Mouse (Mus musculus) brain, embryonic 14.5 days (tissue): Measurements from ENCODE around the gene Mcpt8. TPM values are rescaled to one million over a fixed set of nuclear protein-coding genes. Genes with fewer than 3 reads are reported as not detected.
A peak's percentile ranks its signal among the peaks of the same experiment; 100 is the strongest.
"Not testable (repeated sequence)": the region's sequence is repeated elsewhere in the genome, so short reads cannot be mapped to it uniquely, and the experiment has no call there.

Source experiments
- DNase-seq: peaks from one replicate; pipeline ENCODE4 v3.0.0-alpha.2; 2011; ENCODE audit warnings: low read depth
- CTCF ChIP-seq: fragments of 200-500 bp; IDR thresholded peaks from 2 replicates; pipeline ENCODE4 v1.5.1; 2012; ENCODE audit warnings: inconsistent platforms, mild to moderate bottlenecking, moderate library complexity, borderline replicate concordance; ENCODE audit not compliant: insufficient read depth, insufficient read length; ENCODE audit errors: extremely low read depth
- POLR2A ChIP-seq: fragments of 200-500 bp; IDR thresholded peaks from 2 replicates; pipeline ENCODE4 v1.6.1; 2012; ENCODE audit warnings: mild to moderate bottlenecking, inconsistent platforms, borderline replicate concordance; ENCODE audit not compliant: poor library complexity, insufficient read depth, insufficient read length, severe bottlenecking; ENCODE audit errors: extremely low read depth
- polyA plus RNA-seq: library from polyadenylated mRNA; depleted of rRNA; stranded (reverse); fragments of >200 nt; gene quantifications from 2 replicates; pipeline ENCODE4 v1.2.3, GENCODE M21; 2012; rRNA removed

Gene Mcpt8
- polyA plus RNA-seq, 1 experiment, result not detected

- no peak for TF ChIP-seq POLR2A
- no peak for TF ChIP-seq CTCF
- no peak for DNase-seq
These were observed 1.6 kb upstream of the Mcpt8 start for GRCm38 (mm10) chr14:56086711-56087110.

- peak; percentile 40 for DNase-seq
- TF ChIP-seq POLR2A (no peak), CTCF (no peak)
These were observed 3.1 kb downstream of the Mcpt8 start for GRCm38 (mm10) chr14:56082016-56082415.

DNA sequence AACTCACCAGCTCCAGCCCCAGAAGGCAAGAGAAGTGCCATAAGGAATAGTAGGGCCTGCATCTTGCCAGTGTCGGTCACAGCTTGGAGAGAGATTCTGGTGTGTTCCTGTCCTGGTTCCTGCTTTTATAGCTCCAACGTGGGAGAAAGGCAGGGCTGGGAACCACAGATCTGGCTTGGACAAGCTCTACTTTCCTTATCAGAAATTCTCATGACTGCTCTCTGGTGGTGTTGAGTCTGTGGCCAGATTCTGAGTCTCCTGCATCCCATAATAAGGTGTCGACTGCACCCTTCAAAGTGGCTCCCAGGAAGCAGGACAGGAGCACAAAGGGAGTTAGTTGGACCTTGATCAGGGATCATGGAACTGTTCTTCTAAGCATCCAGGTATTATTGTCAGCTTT is 22.9 kb downstream of the Mcpt8 start, which contains the start of gene Mcpt4:
TSS of gene Mcpt4 (minus strand) at position 101 of the 400 bp plus-strand sequence.
- not testable (repeated sequence) for DNase-seq

GRCm38 (mm10) chr14:56057722-56058121 is 27.4 kb downstream of the Mcpt8 start:
- TF ChIP-seq CTCF (no peak), POLR2A (no peak)
- DNase-seq, result no peak

DNA sequence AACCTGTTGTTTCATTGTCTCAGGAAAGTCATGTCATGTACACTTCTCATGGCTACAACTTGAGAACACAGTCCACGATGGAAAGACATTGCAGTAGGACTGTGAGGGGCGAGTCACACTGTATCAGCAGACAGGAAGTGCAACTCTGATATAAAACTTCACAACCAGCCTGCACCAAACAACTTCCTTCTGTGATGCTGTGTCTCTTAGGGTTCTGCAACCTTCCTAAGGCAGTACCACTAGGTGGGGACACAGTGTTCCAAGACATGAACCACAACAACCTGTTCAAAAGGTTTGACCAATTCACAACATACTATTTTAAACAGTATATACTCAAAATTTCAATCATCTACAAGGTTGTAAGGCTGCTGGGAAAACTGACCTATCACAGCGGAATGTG is 29.7 kb downstream of the Mcpt8 start:
- DNase-seq, result no peak
- TF ChIP-seq POLR2A (no peak), CTCF (no peak)

- DNase-seq, result not testable (repeated sequence)
These were observed 43.3 kb downstream of the Mcpt8 start, which contains the start of gene Mcpt2 for GRCm38 (mm10) chr14:56041792-56042191. Gene Mcpt2, plus strand, starts transcription at chr14:56042041.

- no peak for DNase-seq
- TF ChIP-seq POLR2A (no peak), CTCF (no peak)
These were observed 50.6 kb downstream of the Mcpt8 start for GRCm38 (mm10) chr14:56034433-56034832.

Other genes starting within 250 kb of the Mcpt8 start
- 14.1 and 24.1 TPM in 2 replicates for gene Nynrin, start 231.3 kb downstream of the Mcpt8 start, polyA plus RNA-seq
- gene Cbln3, start 200.9 kb downstream of the Mcpt8 start, polyA plus RNA-seq, result 0.43 and 0.51 TPM in 2 replicates
- gene Khnyn, start 200.3 kb downstream of the Mcpt8 start, polyA plus RNA-seq, result 13.4 and 13.7 TPM in 2 replicates
- 97.6 and 120 TPM in 2 replicates for gene Sdr39u1, start 185.0 kb downstream of the Mcpt8 start, polyA plus RNA-seq
- gene Cma1, start 140.6 kb downstream of the Mcpt8 start, polyA plus RNA-seq, result 1.9 and 5.3 TPM in 2 replicates
- not detected in 2 replicates for gene Cma2, start 134.3 kb downstream of the Mcpt8 start, polyA plus RNA-seq
- 0.06 and 0.08 TPM in 2 replicates for gene Mcpt1, start 67.3 kb downstream of the Mcpt8 start, polyA plus RNA-seq
- gene Mcpt9, start 54.8 kb downstream of the Mcpt8 start, polyA plus RNA-seq, result not detected in 2 replicates
- not detected in 2 replicates for gene Mcpt2, start 43.2 kb downstream of the Mcpt8 start, polyA plus RNA-seq
- 0.18 and 0.22 TPM in 2 replicates for gene Mcpt4, start 23.0 kb downstream of the Mcpt8 start, polyA plus RNA-seq
- gene Ctsg, start 17.3 kb upstream of the Mcpt8 start, polyA plus RNA-seq, result 0.08 and 0.25 TPM in 2 replicates
- 0.10 TPM in 1 of 2 replicates, not detected in the other for gene Gzme, start 35.4 kb upstream of the Mcpt8 start, polyA plus RNA-seq
- not detected in 2 replicates for gene Gzmd, start 47.3 kb upstream of the Mcpt8 start, polyA plus RNA-seq
- gene Gzmg, start 74.3 kb upstream of the Mcpt8 start, polyA plus RNA-seq, result 0.15 TPM in 1 of 2 replicates, not detected in the other
- not detected in 2 replicates for gene Gzmn, start 89.3 kb upstream of the Mcpt8 start, polyA plus RNA-seq
- not detected in 2 replicates for gene Gzmf, start 126.1 kb upstream of the Mcpt8 start, polyA plus RNA-seq
- not detected in 2 replicates for gene Gzmc, start 149.4 kb upstream of the Mcpt8 start, polyA plus RNA-seq
- gene Gzmb, start 177.0 kb upstream of the Mcpt8 start, polyA plus RNA-seq, result 0.04 TPM in 1 of 2 replicates, not detected in the other